Mouse (Mus musculus) lung, embryonic 16.5 days (tissue): ENCODE measurements around the gene Stim2. TPM values are rescaled to one million over a fixed set of nuclear protein-coding genes. Genes with fewer than 3 reads are reported as not detected.

Experiments
- ATAC-seq: fragments of 200-750 bp; cut with Nextera tagmentation; 2 replicates; pipeline ENCODE4 v1.8.0; 2017; ENCODE audit warnings: low read depth, mild to moderate bottlenecking, moderate library complexity
- H3K27ac ChIP-seq: fragments of 300-500 bp; sonication (generic); 2 replicates; pipeline ENCODE4 v1.5.1; 2014; ENCODE audit warnings: mild to moderate bottlenecking, control low read depth, low read length
- H3K27me3 ChIP-seq: fragments of 300-500 bp; sonication (generic); 2 replicates; pipeline ENCODE4 v1.6.1; 2014; ENCODE audit warnings: low read depth, low read length, mixed read lengths; ENCODE audit not compliant: control insufficient read depth, insufficient read depth
- H3K36me3 ChIP-seq: fragments of 300-500 bp; sonication (generic); 2 replicates; pipeline ENCODE4 v1.6.1; 2014; ENCODE audit warnings: low read length; ENCODE audit not compliant: control insufficient read depth, insufficient read depth
- H3K4me1 ChIP-seq: fragments of 300-500 bp; sonication (generic); replicated peaks from 2 replicates; pipeline ENCODE4 v1.6.1; 2014; ENCODE audit warnings: low read length, mixed read lengths; ENCODE audit not compliant: control insufficient read depth, insufficient read depth
- H3K4me2 ChIP-seq: fragments of 300-500 bp; sonication (generic); 2 replicates; pipeline ENCODE4 v1.6.1; 2014; ENCODE audit warnings: low read depth, low read length, control low read depth
- H3K4me3 ChIP-seq: fragments of 300-500 bp; sonication (generic); 2 replicates; pipeline ENCODE4 v1.5.1; 2014; ENCODE audit warnings: mild to moderate bottlenecking, low read length, control low read depth
- H3K9ac ChIP-seq: fragments of 300-500 bp; sonication (generic); 2 replicates; pipeline ENCODE4 v1.6.1; 2014; ENCODE audit warnings: low read length, control low read depth
- H3K9me3 ChIP-seq: fragments of 300-500 bp; sonication (generic); 2 replicates; pipeline ENCODE4 v1.6.1; 2016; ENCODE audit warnings: low read length; ENCODE audit not compliant: control insufficient read depth
- WGBS: fragments of 180-500 bp; shearing (Covaris S2); extraction: QIAGEN DNeasy Blood & Tissue Kit; methylation state at CpG from one replicate; pipeline ENCODE4 v1.1.7; 2014; 5-methylcytosine and 5-hydroxymethylcytosine counted together
- polyA plus RNA-seq: library from polyadenylated mRNA; unstranded; fragments of >200 nt; fragmentation: Nextera tagmentation; extraction: Ambion mirVana; gene quantifications from 2 replicates; pipeline ENCODE4 v1.2.1, GENCODE M21; 2015

The Stim2 gene
- polyA plus RNA-seq, 1 experiment from 2014 or later: 15.6 TPM

- Histone ChIP-seq H3K27me3 (no peaks in the 10 kb centered on the region), H3K27ac (no peak overlapping the region), H3K4me2 (no peak overlapping the region), H3K36me3 (no peaks in the 10 kb centered on the region), H3K9me3 (no peaks in the 10 kb centered on the region), H3K4me3 (no peak overlapping the region), H3K4me1 (peaks cover 4% of the 10 kb centered on the region), H3K9ac (no peak overlapping the region)
- ATAC-seq: peak; percentile 56; the same call in 1 of the 2 replicates
- WGBS: 51% methylated on average over 3 of the region's 3 CpGs
Measured at GRCm38 (mm10) chr5:54024610-54025009, 26.3 kb downstream of the Stim2 start.

GRCm38 (mm10) chr5:54025630-54026029, 27.3 kb downstream of the Stim2 start:
- no peaks in the 10 kb centered on the region for H3K9me3 ChIP-seq
- H3K4me2 ChIP-seq: no peak overlapping the region
- H3K27me3 ChIP-seq: no peaks in the 10 kb centered on the region
- peaks cover 7% of the 10 kb centered on the region for H3K4me1 ChIP-seq
- H3K36me3 ChIP-seq: no peaks in the 10 kb centered on the region
- WGBS: 72% methylated on average over 2 of the region's 2 CpGs
- no peak for ATAC-seq
- no peak overlapping the region for H3K9ac ChIP-seq
- no peak overlapping the region for H3K27ac ChIP-seq
- H3K4me3 ChIP-seq: no peak overlapping the region

- no peak overlapping the region for H3K4me3 ChIP-seq
- H3K4me1 ChIP-seq: peaks cover 7% of the 10 kb centered on the region; the same call in 1 of the 2 replicates
- H3K27me3 ChIP-seq: no peaks in the 10 kb centered on the region
- H3K36me3 ChIP-seq: no peaks in the 10 kb centered on the region
- H3K9me3 ChIP-seq: no peaks in the 10 kb centered on the region
- ATAC-seq: no peak
- H3K9ac ChIP-seq: no peak overlapping the region
- WGBS: 79% methylated on average over 5 of the region's 5 CpGs
- H3K27ac ChIP-seq: no peak overlapping the region
- no peak overlapping the region for H3K4me2 ChIP-seq
Measured at GRCm38 (mm10) chr5:54033217-54033616, 34.9 kb downstream of the Stim2 start.

- ATAC-seq: peak; percentile 69; the same call in 1 of the 2 replicates
- H3K27ac ChIP-seq: peak overlapping the region; percentile 50
- WGBS: 46% methylated on average over 1 of the region's 1 CpGs
Measured at GRCm38 (mm10) chr5:54034680-54035079, 36.4 kb downstream of the Stim2 start.

GRCm38 (mm10) chr5:54038615-54039014, 40.3 kb downstream of the Stim2 start:
- 61% methylated on average over 4 of the region's 4 CpGs for WGBS
- Histone ChIP-seq H3K9ac (no peak overlapping the region), H3K4me2 (no peak overlapping the region), H3K27me3 (no peaks in the 10 kb centered on the region), H3K27ac (no peak overlapping the region), H3K9me3 (no peaks in the 10 kb centered on the region), H3K4me3 (no peak overlapping the region), H3K4me1 (peaks cover 4% of the 10 kb centered on the region; the same call in 1 of the 2 replicates), H3K36me3 (no peaks in the 10 kb centered on the region)
- no peak for ATAC-seq

More at GRCm38 (mm10) chr5:54034680-54035079, 36.4 kb downstream of the Stim2 start:
- Histone ChIP-seq H3K4me1 (peaks cover 7% of the 10 kb centered on the region; the same call in 1 of the 2 replicates), H3K36me3 (no peaks in the 10 kb centered on the region), H3K9me3 (no peaks in the 10 kb centered on the region), H3K27me3 (no peaks in the 10 kb centered on the region), H3K4me2 (no peak overlapping the region), H3K9ac (no peak overlapping the region), H3K4me3 (no peak overlapping the region)

GRCm38 (mm10) chr5:54040527-54040926, 42.2 kb downstream of the Stim2 start:
- WGBS: 66% methylated on average over 8 of the region's 8 CpGs
- no peaks in the 10 kb centered on the region for H3K36me3 ChIP-seq
- no peaks in the 10 kb centered on the region for H3K9me3 ChIP-seq
- ATAC-seq: no peak
- no peak overlapping the region for H3K4me3 ChIP-seq
- H3K9ac ChIP-seq: no peak overlapping the region
- H3K4me2 ChIP-seq: no peak overlapping the region
- H3K27me3 ChIP-seq: no peaks in the 10 kb centered on the region
- no peak overlapping the region for H3K27ac ChIP-seq
- H3K4me1 ChIP-seq: peaks cover 2% of the 10 kb centered on the region

GRCm38 (mm10) chr5:54042013-54042412, 43.7 kb downstream of the Stim2 start:
- no peak for ATAC-seq
- Histone ChIP-seq H3K9ac (no peak overlapping the region), H3K4me2 (no peak overlapping the region), H3K4me3 (no peak overlapping the region), H3K27ac (no peak overlapping the region), H3K27me3 (no peaks in the 10 kb centered on the region), H3K4me1 (peaks cover 6% of the 10 kb centered on the region), H3K9me3 (no peaks in the 10 kb centered on the region), H3K36me3 (no peaks in the 10 kb centered on the region)
- WGBS: 86% methylated on average over 7 of the region's 7 CpGs

GRCm38 (mm10) chr5:54045523-54045922, 47.2 kb downstream of the Stim2 start:
- ATAC-seq: no peak
- no peak overlapping the region for H3K27ac ChIP-seq
- no peaks in the 10 kb centered on the region for H3K27me3 ChIP-seq
- no peaks in the 10 kb centered on the region for H3K9me3 ChIP-seq
- no peak overlapping the region for H3K4me3 ChIP-seq
- H3K4me1 ChIP-seq: peaks cover 6% of the 10 kb centered on the region
- H3K36me3 ChIP-seq: no peaks in the 10 kb centered on the region
- H3K9ac ChIP-seq: no peak overlapping the region
- 73% methylated on average over 3 of the region's 3 CpGs for WGBS
- H3K4me2 ChIP-seq: no peak overlapping the region

- H3K27me3 ChIP-seq: no peaks in the 10 kb centered on the region
- peaks cover 9% of the 10 kb centered on the region for H3K4me1 ChIP-seq
- 71% methylated on average over 1 of the region's 1 CpGs for WGBS
- ATAC-seq: no peak
- H3K9me3 ChIP-seq: no peaks in the 10 kb centered on the region
- no peak overlapping the region for H3K9ac ChIP-seq
- no peaks in the 10 kb centered on the region for H3K36me3 ChIP-seq
- H3K4me2 ChIP-seq: no peak overlapping the region
- no peak overlapping the region for H3K27ac ChIP-seq
- H3K4me3 ChIP-seq: no peak overlapping the region
Measured at GRCm38 (mm10) chr5:54046432-54046831, 48.1 kb downstream of the Stim2 start.
